Mouse (Mus musculus) limb, embryonic 11.5 days (tissue): ENCODE results near the gene Dennd4a. TPM values are rescaled to one million over a fixed set of nuclear protein-coding genes. Genes with fewer than 3 reads are reported as not detected.

Experiments
- ATAC-seq: fragments of 200-750 bp; cut with Nextera tagmentation; 2 replicates; pipeline ENCODE4 v1.8.0; 2017; ENCODE audit warnings: low read depth; ENCODE audit not compliant: insufficient number of reproducible peaks, low FRiP score, low TSS enrichment
- DNase-seq: peaks from one replicate; pipeline ENCODE4 v3.0.0-alpha.2; 2015; ENCODE audit warnings: low spot score
- H3K27ac ChIP-seq: fragments of 300-500 bp; sonication (generic); replicated peaks from 2 replicates; pipeline ENCODE4 v1.5.1; 2014; ENCODE audit warnings: low read depth, mild to moderate bottlenecking, low read length
- H3K27me3 ChIP-seq: fragments of 300-500 bp; sonication (generic); 2 replicates; pipeline ENCODE4 v1.6.1; 2014; ENCODE audit warnings: mild to moderate bottlenecking, low read length, mixed read lengths; ENCODE audit not compliant: control insufficient read depth, insufficient read depth
- H3K36me3 ChIP-seq: fragments of 300-500 bp; sonication (generic); 2 replicates; pipeline ENCODE4 v1.6.1; 2014; ENCODE audit warnings: mild to moderate bottlenecking, low read length, moderate library complexity, mixed read lengths; ENCODE audit not compliant: control insufficient read depth, insufficient read depth
- H3K4me1 ChIP-seq: fragments of 300-500 bp; sonication (generic); 2 replicates; pipeline ENCODE4 v1.6.1; 2014; ENCODE audit warnings: low read length, mixed read lengths; ENCODE audit not compliant: control insufficient read depth, insufficient read depth
- H3K4me2 ChIP-seq: fragments of 300-500 bp; sonication (generic); 2 replicates; pipeline ENCODE4 v1.6.1; 2014; ENCODE audit warnings: low read depth, mild to moderate bottlenecking, moderate library complexity; ENCODE audit not compliant: severe bottlenecking
- H3K4me3 ChIP-seq: fragments of 300-500 bp; sonication (generic); 2 replicates; pipeline ENCODE4 v1.5.1; 2014; ENCODE audit warnings: low read depth, low read length
- H3K9ac ChIP-seq: fragments of 300-500 bp; sonication (generic); 2 replicates; pipeline ENCODE4 v1.6.1; 2014; ENCODE audit warnings: mild to moderate bottlenecking, low read length
- H3K9me3 ChIP-seq: fragments of 300-500 bp; sonication (generic); 2 replicates; pipeline ENCODE4 v1.6.1; 2016; ENCODE audit warnings: low read length; ENCODE audit not compliant: control insufficient read depth
- WGBS: fragments of 180-500 bp; shearing (Covaris S2); extraction: QIAGEN DNeasy Blood & Tissue Kit; methylation state at CpG from one replicate; pipeline ENCODE4 v1.1.7; 2014; 5-methylcytosine and 5-hydroxymethylcytosine counted together
- polyA plus RNA-seq: library from polyadenylated mRNA; unstranded; fragments of >200 nt; fragmentation: Nextera tagmentation; extraction: Ambion mirVana; gene quantifications from 2 replicates; pipeline ENCODE4 v1.2.1, GENCODE M21; 2014

Dennd4a gene
- polyA plus RNA-seq, 1 experiment from 2014 or later, result 6.3 TPM

DNA sequence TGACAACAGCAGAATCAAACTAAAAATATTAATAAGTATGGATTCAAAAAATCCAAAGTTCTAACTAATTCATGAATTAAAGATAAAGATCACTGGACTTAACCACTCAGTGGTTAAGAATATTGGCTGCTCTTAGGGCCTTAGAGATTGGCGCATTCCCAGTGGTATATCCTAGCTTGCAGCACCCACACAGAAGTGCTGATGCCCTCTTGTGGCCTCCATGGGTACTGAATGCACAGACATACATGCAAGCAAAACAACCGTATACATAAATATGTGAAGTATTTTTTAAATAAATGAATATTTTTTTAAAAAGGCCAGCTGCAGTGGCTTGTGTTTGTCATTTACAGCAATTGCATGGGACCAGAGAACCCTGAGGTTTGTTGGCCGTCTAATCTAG, 92.2 kb downstream of the Dennd4a start:
- peak; percentile 83 for DNase-seq
- H3K27me3 ChIP-seq, result no peaks in the 10 kb centered on the region
- ATAC-seq, result no peak
- H3K36me3 ChIP-seq, result no peaks in the 10 kb centered on the region
- no peak overlapping the region for H3K9ac ChIP-seq
- WGBS, result 64% methylated on average over 3 of the region's 3 CpGs
- no peak overlapping the region for H3K4me2 ChIP-seq
- no peak overlapping the region for H3K27ac ChIP-seq
- H3K4me1 ChIP-seq, result no peaks in the 10 kb centered on the region
- H3K4me3 ChIP-seq, result no peak overlapping the region
- no peaks in the 10 kb centered on the region for H3K9me3 ChIP-seq

DNA sequence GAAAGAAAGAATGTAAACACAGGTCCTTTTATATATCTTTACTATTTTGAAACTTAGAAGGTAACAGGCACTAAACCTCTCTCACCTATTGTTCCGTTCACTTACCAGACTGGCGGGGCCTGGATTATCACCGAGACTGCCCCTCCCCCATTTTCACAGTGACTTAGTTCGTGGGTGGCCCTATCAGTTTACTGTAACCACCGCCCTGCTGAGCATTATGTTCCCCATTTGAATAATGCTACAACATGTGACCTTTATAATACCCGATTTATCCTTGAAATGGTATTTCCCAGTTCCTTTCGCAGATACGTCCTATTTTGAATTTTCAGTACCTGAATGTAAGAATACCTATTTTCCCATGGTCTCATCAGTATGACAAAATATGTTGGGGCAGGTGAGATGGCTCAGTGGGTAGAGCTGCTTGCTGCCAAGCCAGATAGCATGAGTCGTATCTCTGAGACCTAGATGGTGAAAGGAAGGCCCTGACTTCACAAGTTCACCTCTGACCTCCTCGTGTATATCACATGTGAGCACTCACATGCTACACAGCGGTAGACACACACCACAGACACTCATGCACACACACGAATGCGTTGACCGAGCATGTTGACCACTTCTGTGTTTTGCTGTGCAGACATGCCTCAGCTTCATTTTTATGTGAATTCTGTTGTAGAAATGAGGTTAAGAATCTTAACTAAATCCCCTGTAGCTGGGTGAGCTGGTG, 93.9 kb downstream of the Dennd4a start:
- H3K36me3 ChIP-seq, result no peaks in the 10 kb centered on the region
- no peaks in the 10 kb centered on the region for H3K27me3 ChIP-seq
- 92% methylated on average over 14 of the region's 14 CpGs for WGBS
- H3K4me1 ChIP-seq, result no peaks in the 10 kb centered on the region
- ATAC-seq (no peak), DNase-seq (no peak)
- H3K4me3 ChIP-seq, result no peak overlapping the region
- no peak overlapping the region for H3K27ac ChIP-seq
- no peak overlapping the region for H3K4me2 ChIP-seq
- H3K9me3 ChIP-seq, result no peaks in the 10 kb centered on the region
- no peak overlapping the region for H3K9ac ChIP-seq

DNA sequence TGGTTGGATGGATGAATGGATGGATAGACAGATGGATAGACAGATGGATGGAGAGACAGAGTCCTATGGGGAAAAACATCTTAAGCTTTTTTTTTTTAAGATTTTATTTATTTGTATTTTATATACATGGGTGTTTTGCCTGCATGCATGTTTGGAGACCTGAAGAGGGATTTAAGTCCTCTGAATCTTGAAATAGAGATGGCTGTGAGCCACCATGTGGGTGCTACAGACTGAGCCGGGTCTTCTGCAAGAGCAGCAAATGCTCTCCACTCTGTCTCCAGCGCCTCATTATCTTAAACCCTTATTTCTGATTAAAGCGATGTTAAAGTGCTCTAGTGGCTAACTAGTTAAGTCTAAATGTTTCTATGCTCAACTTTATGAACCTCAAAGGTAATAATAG, 96.3 kb downstream of the Dennd4a start:
- ATAC-seq (no peak), DNase-seq (no peak)
- no peak overlapping the region for H3K4me3 ChIP-seq
- no peak overlapping the region for H3K4me2 ChIP-seq
- no peaks in the 10 kb centered on the region for H3K9me3 ChIP-seq
- no peaks in the 10 kb centered on the region for H3K4me1 ChIP-seq
- H3K27ac ChIP-seq, result no peak overlapping the region
- H3K9ac ChIP-seq, result no peak overlapping the region
- 93% methylated on average over 3 of the region's 3 CpGs for WGBS
- no peaks in the 10 kb centered on the region for H3K27me3 ChIP-seq
- H3K36me3 ChIP-seq, result no peaks in the 10 kb centered on the region

DNA sequence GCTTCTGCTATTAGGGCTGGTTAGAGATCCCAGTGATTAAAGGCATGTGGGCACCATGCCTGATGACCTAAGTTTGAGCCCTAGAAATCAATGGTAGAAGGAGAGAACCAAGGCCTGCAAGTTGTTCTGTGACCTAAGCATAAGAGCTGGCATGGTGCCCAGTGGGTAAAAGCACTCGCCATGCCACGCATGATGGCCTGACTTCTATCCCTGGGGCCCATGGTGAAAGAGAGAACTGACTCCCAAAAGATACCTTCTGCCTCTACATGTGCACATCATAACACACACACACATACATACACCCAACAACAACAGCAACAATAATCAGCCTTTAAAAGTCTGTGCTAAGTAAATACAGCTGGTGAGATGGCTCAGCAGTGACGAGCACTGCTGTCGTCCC, 102.3 kb downstream of the Dennd4a start:
- Histone ChIP-seq H3K4me3 (no peak overlapping the region), H3K27ac (no peak overlapping the region), H3K36me3 (peaks cover 3% of the 10 kb centered on the region; the same call in 1 of the 2 replicates), H3K27me3 (no peaks in the 10 kb centered on the region), H3K9ac (no peak overlapping the region), H3K4me2 (no peak overlapping the region), H3K9me3 (no peaks in the 10 kb centered on the region), H3K4me1 (no peaks in the 10 kb centered on the region)
- no peak for DNase-seq
- no peak for ATAC-seq
- 95% methylated on average over 4 of the region's 4 CpGs for WGBS

DNA sequence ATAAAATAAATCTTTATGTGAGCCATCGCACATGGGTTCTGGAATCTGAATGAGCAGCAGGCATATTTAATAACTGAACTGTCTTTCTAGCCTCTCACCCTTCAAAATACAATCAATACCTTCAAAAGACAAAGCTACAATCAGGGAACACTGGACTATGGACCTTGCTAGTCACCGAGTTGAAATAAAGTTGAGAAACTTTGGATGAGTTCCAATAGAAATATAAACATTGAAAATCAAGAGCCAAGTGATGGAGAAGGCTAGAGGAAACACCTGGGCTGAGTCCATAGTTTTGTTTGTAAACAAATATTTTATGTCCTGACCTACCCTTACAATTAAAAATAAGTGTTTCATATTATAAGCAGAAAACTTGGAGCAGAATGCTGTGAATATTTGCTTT, 102.8 kb downstream of the Dennd4a start:
- ATAC-seq (no peak), DNase-seq (no peak)
- Histone ChIP-seq H3K4me3 (no peak overlapping the region), H3K9ac (no peak overlapping the region), H3K36me3 (peaks cover 3% of the 10 kb centered on the region; the same call in 1 of the 2 replicates), H3K27ac (no peak overlapping the region), H3K4me1 (no peaks in the 10 kb centered on the region), H3K4me2 (no peak overlapping the region), H3K9me3 (no peaks in the 10 kb centered on the region), H3K27me3 (no peaks in the 10 kb centered on the region)
- WGBS, result 99% methylated on average over 2 of the region's 2 CpGs

DNA sequence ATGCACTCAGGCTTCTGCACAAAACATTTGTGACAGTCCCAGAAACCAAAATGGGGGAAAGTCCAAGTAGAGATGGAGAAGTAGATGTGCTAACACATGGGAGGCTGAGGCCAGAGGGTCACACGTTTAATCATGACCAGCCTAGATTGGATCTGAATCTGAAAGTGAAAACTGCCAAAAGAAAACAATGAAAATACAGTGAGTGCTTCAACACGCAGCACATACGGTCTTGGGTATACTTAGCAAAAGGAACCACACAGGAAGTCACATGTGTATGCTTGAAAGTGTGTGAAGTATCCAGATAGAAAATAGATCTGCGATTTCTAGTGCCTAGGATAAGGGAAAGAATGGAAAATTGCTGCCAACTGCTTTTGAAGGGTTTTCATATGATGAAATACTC, 103.5 kb downstream of the Dennd4a start:
- ATAC-seq (no peak), DNase-seq (no peak)
- Histone ChIP-seq H3K4me1 (no peaks in the 10 kb centered on the region), H3K36me3 (peaks cover 3% of the 10 kb centered on the region; the same call in 1 of the 2 replicates), H3K27ac (no peak overlapping the region), H3K4me3 (no peak overlapping the region), H3K9me3 (no peaks in the 10 kb centered on the region), H3K9ac (no peak overlapping the region), H3K4me2 (no peak overlapping the region), H3K27me3 (no peaks in the 10 kb centered on the region)
- 86% methylated on average over 4 of the region's 4 CpGs for WGBS

DNA sequence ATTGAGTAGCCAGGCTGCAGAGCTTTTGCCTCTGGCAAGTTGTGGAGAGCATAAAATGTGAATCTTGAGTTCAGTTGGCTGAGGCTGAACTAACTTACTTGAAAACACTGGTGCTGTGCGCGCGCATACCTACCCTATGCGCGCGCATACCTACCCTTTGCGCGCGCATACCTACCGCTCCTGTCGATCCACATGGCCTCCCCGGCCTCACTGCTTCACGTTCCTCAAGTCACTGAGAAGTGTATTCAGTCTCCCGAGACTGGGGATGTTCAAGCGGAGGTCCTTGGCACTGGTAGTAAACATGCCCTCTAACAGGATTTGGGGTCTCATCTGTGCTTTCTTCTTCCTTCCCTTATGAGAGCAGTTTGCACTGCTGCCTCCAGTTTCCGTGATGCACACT, 107.4 kb downstream of the Dennd4a start:
- no peaks in the 10 kb centered on the region; the same call in 1 of the 2 replicates for H3K36me3 ChIP-seq
- ATAC-seq (no peak), DNase-seq (peak; percentile 73)
- WGBS, result 35% methylated on average over 16 of the region's 16 CpGs
- H3K4me1 ChIP-seq, result no peaks in the 10 kb centered on the region
- H3K27ac ChIP-seq, result no peak overlapping the region
- H3K4me3 ChIP-seq, result peak overlapping the region; percentile 26
- H3K9me3 ChIP-seq, result no peaks in the 10 kb centered on the region
- peak overlapping the region; percentile 49 for H3K9ac ChIP-seq
- peak overlapping the region; percentile 36; the same call in 1 of the 2 replicates for H3K4me2 ChIP-seq
- no peaks in the 10 kb centered on the region for H3K27me3 ChIP-seq

DNA sequence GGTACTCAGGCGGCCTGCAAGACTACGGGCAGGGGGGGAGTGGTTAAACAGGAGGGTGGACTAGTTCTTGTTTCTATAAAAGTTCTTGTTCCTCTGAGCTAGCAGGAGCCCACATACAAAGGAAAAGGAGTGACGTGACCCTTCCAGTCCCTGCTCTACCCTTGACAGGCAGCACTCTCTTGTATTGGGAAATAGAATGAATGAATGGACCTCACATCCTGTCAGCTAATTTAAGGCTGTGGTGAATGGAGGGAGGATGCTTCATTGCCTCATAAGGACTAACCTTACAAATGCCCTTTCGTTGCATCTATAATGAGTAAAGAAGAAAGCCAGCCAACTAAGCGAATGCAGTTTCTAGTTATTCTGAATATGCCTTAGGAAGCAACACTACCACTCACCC, 114.6 kb downstream of the Dennd4a start:
- H3K4me2 ChIP-seq, result no peak overlapping the region
- H3K4me3 ChIP-seq, result no peak overlapping the region
- H3K9me3 ChIP-seq, result no peaks in the 10 kb centered on the region
- H3K9ac ChIP-seq, result no peak overlapping the region
- no peaks in the 10 kb centered on the region for H3K27me3 ChIP-seq
- DNase-seq, result no peak
- WGBS, result 86% methylated on average over 5 of the region's 5 CpGs
- H3K36me3 ChIP-seq, result no peaks in the 10 kb centered on the region
- no peaks in the 10 kb centered on the region for H3K4me1 ChIP-seq
- no peak for ATAC-seq
- H3K27ac ChIP-seq, result no peak overlapping the region
